Mouse (Mus musculus) ovary, postnatal 10 days (tissue): ENCODE measurements around the gene L1cam.
A peak's percentile ranks its signal among the peaks of the same experiment; 100 is the strongest.

ENCODE experiments used
- DNase-seq: peaks from one replicate; pipeline ENCODE4 v3.0.0; 2022; ENCODE audit warnings: low spot score

Gene L1cam

GRCm38 (mm10) chrX:73877014-73877413 is 18.9 kb downstream of the L1cam start:
- no peak for DNase-seq

- DNase-seq, result no peak
These were observed 20.0 kb downstream of the L1cam start for GRCm38 (mm10) chrX:73875881-73876280.

- no peak for DNase-seq
These were observed 23.9 kb downstream of the L1cam start for GRCm38 (mm10) chrX:73871956-73872355.

- DNase-seq, result no peak
These were observed 24.4 kb downstream of the L1cam start for GRCm38 (mm10) chrX:73871474-73871873.

GRCm38 (mm10) chrX:73869334-73869733 is 26.6 kb downstream of the L1cam start:
- no peak for DNase-seq

GRCm38 (mm10) chrX:73867852-73868251 is 28.1 kb downstream of the L1cam start:
- DNase-seq, result no peak

GRCm38 (mm10) chrX:73867256-73867655 is 28.6 kb downstream of the L1cam start:
- no peak for DNase-seq

- no peak for DNase-seq
These were observed 31.2 kb downstream of the L1cam start for GRCm38 (mm10) chrX:73864692-73865091.

GRCm38 (mm10) chrX:73855087-73855408 is 40.9 kb downstream of the L1cam start:
- no peak for DNase-seq

GRCm38 (mm10) chrX:73854326-73855086 is 41.4 kb downstream of the L1cam start:
- no peak for DNase-seq

GRCm38 (mm10) chrX:73836691-73837090 is 59.2 kb downstream of the L1cam start:
- DNase-seq, result no peak

- no peak for DNase-seq
These were observed 60.2 kb downstream of the L1cam start for GRCm38 (mm10) chrX:73835731-73836130.

- peak; percentile 11 for DNase-seq
These were observed 71.4 kb downstream of the L1cam start, which contains the start of gene Pdzd4 for GRCm38 (mm10) chrX:73824185-73825151. Pdzd4 (minus strand) TSS chrX:73824969.

GRCm38 (mm10) chrX:73823747-73824146 is 72.2 kb downstream of the L1cam start:
- no peak for DNase-seq

- DNase-seq, result no peak
These were observed 79.2 kb downstream of the L1cam start for GRCm38 (mm10) chrX:73816596-73817314.

GRCm38 (mm10) chrX:73815072-73815471 is 80.8 kb downstream of the L1cam start:
- DNase-seq, result no peak

GRCm38 (mm10) chrX:73805814-73806213 is 90.1 kb downstream of the L1cam start:
- no peak for DNase-seq
